Mouse (Mus musculus) stomach, postnatal 0 days (tissue): ENCODE measurements around the gene Gfod2.

Experiments used
- CTCF ChIP-seq: IDR thresholded peaks from 2 replicates; pipeline ENCODE4 v1.5.1; 2016; ENCODE audit warnings: antibody characterized with exemption, low read depth, mild to moderate bottlenecking, moderate library complexity
- EP300 ChIP-seq: optimal IDR thresholded peaks from 2 replicates; pipeline ENCODE3; 2016; ENCODE audit warnings: antibody characterized with exemption

DNA sequence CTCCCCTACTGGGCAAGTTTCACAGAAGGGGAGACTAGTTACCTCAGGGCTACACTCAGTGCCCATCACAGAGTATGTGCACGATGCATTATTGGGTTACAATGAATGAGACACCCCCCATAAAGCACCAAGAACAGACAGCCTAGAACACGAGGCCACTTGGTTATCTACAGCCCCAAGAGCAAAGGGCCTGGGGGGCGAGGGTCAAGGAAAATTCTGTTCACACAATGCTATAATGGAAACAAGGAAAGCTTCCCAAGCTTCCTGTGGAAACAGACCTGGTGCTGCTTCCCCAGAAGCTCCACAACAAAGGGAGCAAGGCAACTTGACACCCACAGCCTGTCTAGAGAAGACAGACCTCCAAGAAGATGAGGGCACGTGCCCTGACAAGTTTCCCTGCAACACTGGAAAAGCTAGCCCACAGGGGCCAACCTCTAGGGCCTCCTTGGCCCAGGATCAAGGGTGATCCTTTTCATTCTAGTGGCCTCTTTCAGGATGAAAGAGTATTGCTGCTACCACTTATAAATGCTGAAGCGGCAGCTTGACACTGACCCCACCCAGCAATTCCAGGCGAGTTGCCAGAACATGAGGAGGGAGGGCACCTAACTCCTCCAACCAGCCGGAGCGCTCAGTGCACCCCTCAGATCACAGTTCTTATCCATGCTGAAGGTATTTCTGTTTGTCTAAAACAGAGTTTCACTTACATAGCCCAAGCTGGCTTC, 40.8 kb upstream of the Gfod2 start:
- TF ChIP-seq CTCF = no peak
- TF ChIP-seq EP300 = no peak
